Mouse (Mus musculus) cerebellum, adult 11-12 months (tissue): Measurements from ENCODE around the gene Lxn.

Source experiments
- DNase-seq: peaks from one replicate; pipeline ENCODE4 v3.0.0; 2022

Gene Lxn

GRCm38 (mm10) chr3:67463450-67464372 lies at the start of gene Lxn:
Lxn (minus strand) TSS chr3:67463926.
- DNase-seq = peak; percentile 58

DNA sequence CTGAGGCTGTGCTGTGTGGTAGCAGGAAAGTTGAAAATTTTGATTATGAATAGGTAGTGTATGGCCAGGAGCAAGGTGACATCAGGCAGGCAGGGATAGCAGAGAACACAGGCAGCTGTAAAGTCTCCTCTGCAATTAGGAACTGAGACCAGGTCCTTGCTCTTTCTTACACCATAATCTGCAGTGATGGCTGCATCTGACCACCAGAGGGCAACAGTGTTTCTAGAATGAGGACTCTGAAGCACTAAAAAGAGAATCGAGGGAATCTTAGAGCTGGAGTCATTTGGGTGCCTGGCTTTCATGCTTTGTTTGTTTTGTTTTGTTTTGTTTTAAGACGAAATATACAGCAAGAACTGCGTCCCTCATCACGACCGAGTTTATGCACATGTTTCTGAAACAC lies 49.1 kb upstream of the Lxn start:
- DNase-seq = peak; percentile 26

DNA sequence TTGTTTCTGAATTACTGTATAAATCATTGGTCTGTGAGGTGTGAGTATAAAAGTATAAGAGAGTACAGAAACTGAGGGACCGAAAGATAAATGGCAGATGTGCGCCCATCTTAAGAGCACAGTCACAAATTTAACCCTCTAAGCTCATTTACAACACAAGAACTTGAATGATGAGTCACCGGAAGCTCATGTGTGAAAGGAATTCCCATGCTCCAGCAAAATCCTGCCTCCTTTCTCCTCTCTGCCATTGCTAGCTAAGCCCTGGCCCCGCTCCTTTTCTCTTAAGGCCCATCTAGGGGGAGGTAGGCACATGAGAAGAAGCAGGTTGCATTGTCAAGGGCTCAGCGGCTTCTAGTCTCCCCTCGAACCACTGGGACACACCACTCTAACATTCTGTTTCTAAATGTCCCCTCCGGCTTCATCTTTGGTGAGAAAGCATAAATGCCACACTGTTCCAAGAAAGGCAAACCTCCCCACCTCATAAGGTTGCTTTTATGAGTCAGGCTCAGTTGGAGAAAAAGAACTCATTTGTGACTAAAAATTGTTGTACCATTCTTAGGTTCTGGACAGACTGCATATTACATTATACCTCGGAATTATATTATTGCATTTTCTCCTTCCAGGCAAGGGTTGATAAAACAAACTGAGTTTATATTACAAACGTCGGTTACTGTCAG lies 44.6 kb upstream of the Lxn start:
- no peak for DNase-seq

DNA sequence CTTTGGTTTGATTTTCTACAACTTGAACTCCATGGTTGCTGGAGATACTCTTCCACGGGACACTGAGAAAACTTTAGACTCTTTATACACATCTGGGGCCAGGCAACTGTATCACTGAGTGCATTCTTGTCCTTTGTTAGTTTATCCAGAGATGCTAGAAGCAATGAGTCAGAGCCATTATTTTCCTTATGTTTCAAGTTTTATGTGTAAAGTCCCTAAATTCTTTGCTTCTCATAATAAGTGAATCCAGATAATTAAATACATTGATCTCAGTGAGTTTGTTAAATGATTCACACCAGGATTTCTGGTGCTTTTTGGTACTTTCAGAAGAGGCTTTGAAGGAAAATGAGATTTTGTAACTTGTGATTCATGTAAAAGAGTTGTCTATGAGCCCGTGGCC lies 41.6 kb upstream of the Lxn start:
- DNase-seq = no peak

GRCm38 (mm10) chr3:67503878-67504277 lies 40.2 kb upstream of the Lxn start:
- no peak for DNase-seq

DNA sequence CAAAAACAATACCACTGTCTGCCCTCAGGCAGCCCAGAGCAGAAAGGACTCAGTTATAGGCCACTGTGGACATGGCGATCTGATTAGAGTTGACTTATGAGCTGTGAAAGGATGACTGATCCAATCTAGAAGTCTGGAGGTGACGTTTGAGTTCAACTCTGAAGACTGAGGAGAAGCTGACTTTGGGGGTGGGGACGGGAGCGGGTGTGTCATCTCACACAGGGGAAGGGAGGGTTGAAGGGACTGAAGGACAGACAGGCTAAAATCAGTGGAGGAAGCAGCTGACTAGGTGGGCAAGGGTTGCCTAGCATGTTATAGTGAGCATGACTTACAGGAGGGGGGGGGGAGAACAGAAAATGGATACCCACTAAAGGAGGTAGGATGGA lies 35.7 kb upstream of the Lxn start:
- DNase-seq = no peak

DNA sequence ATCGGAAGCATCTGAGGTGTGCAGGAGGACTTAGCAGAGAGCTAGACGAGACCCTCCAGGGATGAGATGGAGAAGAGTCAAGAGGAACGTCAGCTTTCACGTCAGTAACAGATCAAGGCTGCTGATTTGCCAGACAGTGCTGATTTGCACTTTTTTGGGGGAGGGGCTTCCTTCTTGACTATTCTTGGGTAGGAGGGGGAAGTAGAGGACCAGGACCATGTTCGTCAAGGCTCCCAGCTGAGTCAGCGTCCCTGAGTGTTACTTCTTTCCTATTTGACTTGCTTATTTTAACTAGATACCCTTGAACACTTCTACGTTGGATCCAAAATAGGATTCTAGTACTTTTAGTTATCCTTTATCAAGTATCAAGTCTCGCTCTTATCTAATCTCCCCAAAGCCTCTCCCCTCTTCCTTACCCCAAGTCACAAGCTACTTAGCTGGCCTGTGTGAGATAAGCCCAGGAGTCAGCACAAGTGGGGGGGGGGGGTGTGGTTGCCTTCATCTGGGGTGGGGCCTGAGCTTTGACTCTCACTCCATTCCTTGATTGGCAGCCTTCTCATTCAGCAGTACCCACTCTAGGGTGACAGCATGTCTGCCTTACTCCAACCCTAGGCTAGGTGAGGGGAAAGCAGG lies 35.2 kb upstream of the Lxn start:
- no peak for DNase-seq

DNA sequence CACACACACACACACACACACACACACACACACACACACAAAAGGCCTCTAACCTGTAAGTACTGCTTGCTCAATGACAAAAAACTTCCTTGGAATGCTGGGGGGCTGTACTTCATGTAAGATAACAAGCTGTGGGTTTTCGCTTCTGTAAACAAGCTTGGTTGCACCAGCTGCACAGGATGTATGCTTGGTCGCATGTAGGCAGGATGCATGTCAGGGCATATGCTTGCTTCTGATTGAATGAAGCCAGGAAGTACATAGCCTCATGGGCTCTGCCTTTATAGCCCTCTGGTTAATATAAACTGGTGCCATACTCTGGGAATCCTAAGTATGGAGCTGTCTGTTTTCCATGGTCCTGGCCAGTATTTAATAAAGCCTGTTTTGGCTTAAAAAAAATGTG lies 34.3 kb upstream of the Lxn start:
- no peak for DNase-seq

GRCm38 (mm10) chr3:67496310-67496709 lies 32.6 kb upstream of the Lxn start:
- DNase-seq = no peak

- no peak for DNase-seq
Observed at GRCm38 (mm10) chr3:67493132-67493531, 29.4 kb upstream of the Lxn start.

- peak; percentile 16 for DNase-seq
Observed at GRCm38 (mm10) chr3:67492086-67492869, 28.6 kb upstream of the Lxn start.

- no peak for DNase-seq
Observed at GRCm38 (mm10) chr3:67490156-67490555, 26.4 kb upstream of the Lxn start.

GRCm38 (mm10) chr3:67485233-67485632 lies 21.5 kb upstream of the Lxn start:
- no peak for DNase-seq

DNA sequence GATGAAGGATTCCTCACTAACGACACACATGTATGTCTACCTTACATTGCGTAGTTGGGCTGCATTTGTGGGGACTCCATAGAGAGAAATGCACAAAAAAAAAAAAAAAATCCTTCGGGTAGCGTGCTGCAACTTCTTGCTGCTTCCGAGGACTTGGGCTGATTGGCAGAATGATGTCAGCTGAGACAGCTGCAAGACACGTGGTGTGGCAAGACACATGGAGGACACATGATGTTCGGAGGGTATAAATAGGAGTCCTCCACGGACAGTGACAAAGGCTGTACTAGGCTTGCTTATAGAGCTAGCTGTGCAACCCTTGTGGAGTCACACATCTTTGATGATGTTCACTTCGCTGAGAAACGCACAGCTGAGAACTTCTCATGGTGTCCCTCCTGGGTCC lies 18.7 kb upstream of the Lxn start:
- no peak for DNase-seq

DNA sequence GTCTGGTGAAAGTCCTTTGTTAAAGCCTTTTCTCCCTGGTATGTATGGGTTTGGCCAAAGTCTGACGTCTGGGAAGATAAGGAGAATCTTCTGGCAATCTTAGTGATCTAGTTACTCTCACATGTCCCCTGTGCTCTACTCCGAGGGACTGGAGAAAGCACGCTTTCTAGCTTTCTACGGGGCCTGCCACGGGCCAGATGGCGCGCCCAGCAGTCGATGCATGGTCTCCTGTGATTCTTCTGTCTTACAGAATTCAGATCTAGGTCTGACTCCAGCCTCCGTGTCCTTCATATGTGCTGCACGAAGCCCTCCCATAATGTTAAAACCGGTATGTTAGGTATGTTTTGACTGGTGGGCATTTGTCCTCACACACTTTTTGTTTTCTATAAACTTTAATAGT lies 16.1 kb upstream of the Lxn start:
- DNase-seq = no peak

DNA sequence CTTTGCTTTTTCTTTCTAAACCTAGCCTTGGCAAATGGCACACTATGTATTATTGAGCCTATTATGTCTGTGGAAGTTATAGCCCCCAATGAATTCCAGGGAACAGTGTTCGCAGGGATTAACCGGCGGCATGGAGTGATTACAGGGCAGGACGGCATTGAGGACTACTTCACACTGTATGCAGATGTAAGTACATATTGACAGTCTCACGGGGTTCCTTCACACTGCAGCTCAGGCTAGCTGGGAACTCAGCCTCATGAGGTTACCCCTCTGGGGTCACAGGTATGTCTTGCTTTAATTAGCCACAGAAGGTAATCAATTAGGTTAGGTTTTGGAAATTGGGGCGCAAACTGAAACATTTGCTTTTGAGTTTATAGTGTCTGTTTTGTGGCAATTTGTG lies 9.7 kb upstream of the Lxn start:
- no peak for DNase-seq

GRCm38 (mm10) chr3:67471408-67472127 lies 7.8 kb upstream of the Lxn start:
- DNase-seq = no peak

GRCm38 (mm10) chr3:67467281-67467680 lies 3.6 kb upstream of the Lxn start:
- no peak for DNase-seq

GRCm38 (mm10) chr3:67466576-67466975 lies 2.9 kb upstream of the Lxn start:
- DNase-seq = no peak

- no peak for DNase-seq
Observed at GRCm38 (mm10) chr3:67463001-67463400, 725 bp downstream of the Lxn start.

- peak; percentile 11 for DNase-seq
Observed at GRCm38 (mm10) chr3:67462578-67462977, 1.1 kb downstream of the Lxn start.

DNA sequence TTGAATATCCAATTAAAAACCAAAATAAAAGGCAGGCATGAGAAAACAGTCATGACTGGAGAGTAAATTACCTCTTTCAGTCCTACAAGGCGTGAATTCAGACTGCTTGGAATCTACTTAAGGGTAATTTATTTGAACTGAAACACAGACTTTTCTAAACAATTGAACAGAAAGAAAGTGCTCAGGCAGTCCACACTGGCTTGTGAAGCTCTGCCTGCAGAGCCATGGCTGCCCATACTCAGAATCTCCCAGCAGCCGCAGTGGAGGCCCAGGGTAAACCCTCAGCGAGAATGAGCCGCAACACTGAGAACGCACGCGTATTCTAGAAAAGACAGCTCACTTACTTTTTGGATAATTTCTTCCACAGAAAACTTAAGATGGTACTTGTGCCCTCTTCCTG lies 1.7 kb downstream of the Lxn start:
- no peak for DNase-seq
